Mouse (Mus musculus) spleen, adult 2 months (tissue): ENCODE measurements around the gene Tgfb3.

Source experiments
- CTCF ChIP-seq: fragments of 200-500 bp; IDR thresholded peaks from 2 replicates; pipeline ENCODE4 v1.5.1; 2011; ENCODE audit warnings: mild to moderate bottlenecking, inconsistent platforms; ENCODE audit not compliant: insufficient read depth, insufficient read length, insufficient replicate concordance; ENCODE audit errors: extremely low read depth
- POLR2A ChIP-seq: fragments of 200-500 bp; IDR thresholded peaks from 2 replicates; pipeline ENCODE4 v1.6.1; 2011; ENCODE audit warnings: low read depth, low read length, inconsistent platforms

GRCm38 (mm10) chr12:86017360-86017759 is 61.5 kb downstream of the Tgfb3 start:
- no peak for TF ChIP-seq CTCF
- TF ChIP-seq POLR2A = no peak
